Mouse (Mus musculus) liver, embryonic 11.5 days (tissue): ENCODE measurements around the gene Flnb. TPM values are rescaled to one million over a fixed set of nuclear protein-coding genes. Genes with fewer than 3 reads are reported as not detected.

Source experiments
- ATAC-seq: fragments of 200-750 bp; cut with Nextera tagmentation; replicated peaks from 2 replicates; pipeline ENCODE4 v1.8.0; 2017; ENCODE audit warnings: moderate number of reproducible peaks, mild to moderate bottlenecking, moderate TSS enrichment, moderate library complexity; ENCODE audit not compliant: low FRiP score
- DNase-seq: peaks from one replicate; pipeline ENCODE4 v3.0.0-alpha.2; 2017; ENCODE audit warnings: low spot score
- H3K27ac ChIP-seq: fragments of 300-500 bp; sonication (generic); 2 replicates; pipeline ENCODE4 v1.5.1; 2014; ENCODE audit warnings: mild to moderate bottlenecking, low read depth, low read length, control low read depth
- H3K27me3 ChIP-seq: fragments of 300-500 bp; sonication (generic); replicated peaks from 2 replicates; pipeline ENCODE4 v1.6.1; 2014; ENCODE audit warnings: low read length, mixed read lengths; ENCODE audit not compliant: control insufficient read depth, insufficient read depth
- H3K36me3 ChIP-seq: fragments of 300-500 bp; sonication (generic); 2 replicates; pipeline ENCODE4 v1.6.1; 2014; ENCODE audit warnings: mild to moderate bottlenecking, low read length, moderate library complexity, mixed read lengths; ENCODE audit not compliant: control insufficient read depth, insufficient read depth
- H3K4me1 ChIP-seq: fragments of 300-500 bp; sonication (generic); replicated peaks from 2 replicates; pipeline ENCODE4 v1.6.1; 2014; ENCODE audit warnings: low read length, mixed read lengths; ENCODE audit not compliant: control insufficient read depth, insufficient read depth
- H3K4me2 ChIP-seq: fragments of 300-500 bp; sonication (generic); 2 replicates; pipeline ENCODE4 v1.6.1; 2014; ENCODE audit warnings: mild to moderate bottlenecking, control low read depth, moderate library complexity
- H3K4me3 ChIP-seq: fragments of 300-500 bp; sonication (generic); 2 replicates; pipeline ENCODE4 v1.5.1; 2014; ENCODE audit warnings: low read depth, low read length, control low read depth
- H3K9ac ChIP-seq: fragments of 300-500 bp; sonication (generic); 2 replicates; pipeline ENCODE4 v1.6.1; 2014; ENCODE audit warnings: low read depth, low read length, control low read depth
- H3K9me3 ChIP-seq: fragments of 300-500 bp; sonication (generic); 2 replicates; pipeline ENCODE4 v1.6.1; 2016; ENCODE audit warnings: low read length, inconsistent platforms, mixed read lengths; ENCODE audit not compliant: control insufficient read depth
- WGBS: fragments of 180-500 bp; shearing (Covaris S2); extraction: QIAGEN DNeasy Blood & Tissue Kit; methylation state at CpG from one replicate; pipeline ENCODE4 v1.1.7; 2014; 5-methylcytosine and 5-hydroxymethylcytosine counted together
- polyA plus RNA-seq: library from polyadenylated mRNA; unstranded; fragments of >200 nt; fragmentation: Nextera tagmentation; extraction: Ambion mirVana; gene quantifications from 2 replicates; pipeline ENCODE4 v1.2.1, GENCODE M21; 2014

The Flnb gene
- polyA plus RNA-seq, 1 experiment from 2014 or later: 14.2 TPM

DNA sequence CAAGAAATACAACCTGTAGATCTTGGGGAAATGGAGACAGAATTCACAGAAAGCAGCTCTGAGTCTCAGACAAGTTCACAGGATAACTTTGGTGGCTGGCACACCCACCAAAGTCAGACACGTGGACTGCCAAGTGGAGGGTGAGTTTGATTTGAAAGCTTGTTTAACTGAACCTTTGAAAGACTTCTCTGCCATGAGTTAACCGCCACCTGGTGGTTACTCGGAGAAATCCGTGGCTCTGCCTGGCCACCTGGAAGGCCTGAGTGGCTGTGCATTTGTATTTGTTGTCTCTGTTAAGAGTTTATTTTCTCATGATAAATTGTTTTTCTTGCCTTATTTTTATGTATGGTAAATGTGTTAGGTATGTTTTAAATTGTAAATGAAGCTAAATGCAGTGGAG lies 15.9 kb upstream of the Flnb start:
- WGBS: 12% methylated on average over 4 of the region's 4 CpGs
- Histone ChIP-seq H3K27me3 (no peaks in the 10 kb centered on the region), H3K27ac (no peak overlapping the region), H3K9ac (no peak overlapping the region), H3K4me1 (no peaks in the 10 kb centered on the region), H3K4me3 (no peak overlapping the region), H3K4me2 (no peak overlapping the region), H3K36me3 (no peaks in the 10 kb centered on the region), H3K9me3 (0 out of 2 replicates have a peak, but pooled peaks cover 3% of the 10 kb centered on the region)
- no peak for ATAC-seq
- DNase-seq: no peak

DNA sequence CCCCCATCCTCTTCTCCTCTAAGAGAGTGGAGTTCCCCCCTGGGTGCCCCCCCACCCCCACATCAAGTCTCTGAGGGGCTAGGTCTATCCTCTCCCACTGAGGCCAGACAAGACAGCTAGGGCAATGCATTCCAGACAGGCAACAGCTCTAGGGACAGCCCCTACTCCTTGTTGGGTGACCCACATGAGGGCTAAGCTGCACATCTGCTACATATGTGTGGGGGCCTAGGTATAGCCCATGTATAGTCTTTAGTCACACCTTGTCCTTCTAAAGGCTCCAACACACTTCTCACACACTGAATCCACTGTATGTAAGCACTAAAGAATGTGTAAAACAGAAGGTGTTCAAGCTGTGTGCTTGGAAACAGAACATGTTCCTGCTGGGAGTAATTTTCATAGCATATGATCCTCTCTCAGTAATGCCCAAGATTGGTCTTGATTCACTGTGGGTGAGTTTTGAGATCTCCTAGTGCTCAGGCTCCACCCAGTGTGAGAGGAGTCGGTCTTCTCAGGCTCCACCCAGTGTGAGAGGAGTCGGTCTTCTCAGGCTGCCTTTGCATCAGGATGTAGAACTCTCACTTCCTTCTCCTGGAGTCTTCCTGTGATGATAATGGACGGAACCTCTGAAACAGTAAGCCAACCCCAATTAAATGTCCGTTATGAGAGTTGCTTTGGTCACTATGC lies 13.7 kb upstream of the Flnb start:
- Histone ChIP-seq H3K9me3 (0 out of 2 replicates have a peak, but pooled peaks cover 3% of the 10 kb centered on the region), H3K4me1 (peaks cover 12% of the 10 kb centered on the region; the same call in 1 of the 2 replicates), H3K36me3 (no peaks in the 10 kb centered on the region), H3K4me2 (no peak overlapping the region), H3K9ac (no peak overlapping the region), H3K27me3 (no peaks in the 10 kb centered on the region), H3K4me3 (no peak overlapping the region), H3K27ac (no peak overlapping the region)
- ATAC-seq (no peak), DNase-seq (no peak)
- WGBS: 42% methylated on average over 4 of the region's 4 CpGs

GRCm38 (mm10) chr14:7804558-7804905 lies 13.2 kb upstream of the Flnb start:
- 0 out of 2 replicates have a peak, but pooled peaks cover 3% of the 10 kb centered on the region for H3K9me3 ChIP-seq
- WGBS: 91% methylated on average over 2 of the region's 2 CpGs
- ATAC-seq: no peak

DNA sequence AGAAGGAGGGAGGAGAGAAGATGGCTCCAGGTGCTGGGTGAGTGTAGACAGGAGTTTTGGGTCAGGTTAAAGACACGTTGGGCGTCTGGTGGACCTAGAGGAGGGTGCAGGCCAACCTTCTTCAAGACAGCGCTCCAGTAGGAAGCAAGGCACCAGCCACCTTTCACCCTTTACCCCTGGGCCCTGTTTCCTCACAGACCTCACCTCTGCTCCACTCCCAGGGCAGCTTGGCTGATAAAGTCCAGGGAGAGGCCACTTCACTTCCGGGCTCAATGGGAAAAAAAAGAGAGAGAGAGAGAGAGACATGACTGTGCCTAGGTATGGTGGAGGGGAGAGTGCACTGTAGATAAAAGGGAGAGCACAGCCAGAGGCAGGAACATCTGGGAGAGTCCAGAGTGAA lies 10.0 kb upstream of the Flnb start:
- DNase-seq: no peak
- ATAC-seq: 0 out of 2 replicates have a peak, but pooled peaks have one; percentile 6
- 62% methylated on average over 4 of the region's 4 CpGs for WGBS
- H3K36me3 ChIP-seq: no peaks in the 10 kb centered on the region
- H3K9me3 ChIP-seq: no peaks in the 10 kb centered on the region
- no peak overlapping the region for H3K4me2 ChIP-seq
- no peak overlapping the region for H3K27ac ChIP-seq
- H3K9ac ChIP-seq: no peak overlapping the region
- peaks cover 14% of the 10 kb centered on the region for H3K4me1 ChIP-seq
- no peak overlapping the region for H3K4me3 ChIP-seq
- H3K27me3 ChIP-seq: no peaks in the 10 kb centered on the region

More at GRCm38 (mm10) chr14:7804558-7804905, 13.2 kb upstream of the Flnb start:
- Histone ChIP-seq H3K9ac (no peak overlapping the region), H3K4me2 (no peak overlapping the region), H3K27me3 (no peaks in the 10 kb centered on the region), H3K27ac (no peak overlapping the region), H3K4me3 (no peak overlapping the region), H3K4me1 (peaks cover 14% of the 10 kb centered on the region), H3K36me3 (no peaks in the 10 kb centered on the region)
- no peak for DNase-seq

- no peak overlapping the region for H3K4me3 ChIP-seq
- ATAC-seq (no peak), DNase-seq (no peak)
- H3K9ac ChIP-seq: no peak overlapping the region
- no peak overlapping the region for H3K4me2 ChIP-seq
- H3K9me3 ChIP-seq: no peaks in the 10 kb centered on the region
- peaks cover 14% of the 10 kb centered on the region for H3K4me1 ChIP-seq
- no peaks in the 10 kb centered on the region for H3K27me3 ChIP-seq
- 56% methylated on average over 11 of the region's 11 CpGs for WGBS
- no peak overlapping the region for H3K27ac ChIP-seq
- no peaks in the 10 kb centered on the region for H3K36me3 ChIP-seq
Measured at GRCm38 (mm10) chr14:7808501-7808981, 9.2 kb upstream of the Flnb start.

GRCm38 (mm10) chr14:7809043-7809955 lies 8.5 kb upstream of the Flnb start:
- no peaks in the 10 kb centered on the region for H3K36me3 ChIP-seq
- peaks cover 14% of the 10 kb centered on the region for H3K4me1 ChIP-seq
- H3K4me3 ChIP-seq: no peak overlapping the region
- H3K4me2 ChIP-seq: no peak overlapping the region
- H3K27ac ChIP-seq: no peak overlapping the region
- DNase-seq (no peak), ATAC-seq (no peak; the same call in 1 of the 2 replicates)
- no peak overlapping the region for H3K9ac ChIP-seq
- no peaks in the 10 kb centered on the region for H3K27me3 ChIP-seq
- 77% methylated on average over 12 of the region's 12 CpGs for WGBS
- H3K9me3 ChIP-seq: no peaks in the 10 kb centered on the region

- H3K27ac ChIP-seq: no peak overlapping the region
- H3K27me3 ChIP-seq: no peaks in the 10 kb centered on the region
- H3K9me3 ChIP-seq: no peaks in the 10 kb centered on the region
- peak overlapping the region; percentile 74 for H3K9ac ChIP-seq
- under 1% methylated on average over 36 of the region's 36 CpGs for WGBS
- peak overlapping the region; percentile 68 for H3K4me3 ChIP-seq
- DNase-seq: peak; percentile 51
- H3K36me3 ChIP-seq: no peaks in the 10 kb centered on the region
- H3K4me2 ChIP-seq: peak overlapping the region; percentile 93
- ATAC-seq: peak; percentile 15; the same call in 1 of the 2 replicates
- peaks cover 10% of the 10 kb centered on the region for H3K4me1 ChIP-seq
Measured at GRCm38 (mm10) chr14:7818463-7819121, 835 bp downstream of the Flnb start.

DNA sequence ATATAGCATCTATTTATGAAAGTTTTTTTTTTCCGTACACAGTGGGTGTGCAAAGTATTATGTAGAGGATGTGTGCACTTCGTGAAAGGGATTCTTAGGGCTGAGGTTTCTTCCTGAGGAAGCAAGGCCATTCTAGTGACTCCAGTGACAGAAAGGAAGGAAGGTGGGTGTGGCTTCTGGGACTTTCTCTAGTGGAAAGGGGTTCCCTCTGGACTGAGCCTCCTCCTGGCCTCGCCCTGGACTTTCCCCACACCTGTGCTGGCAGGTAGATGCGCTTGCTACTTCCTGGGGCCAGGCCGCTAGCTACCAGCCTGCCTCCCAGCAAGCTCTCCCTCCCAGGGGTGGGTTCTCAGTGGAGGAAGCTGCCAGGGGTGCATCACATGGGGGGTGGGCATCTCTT lies 1.7 kb downstream of the Flnb start:
- no peak overlapping the region for H3K9ac ChIP-seq
- H3K4me2 ChIP-seq: peak overlapping the region; percentile 93
- ATAC-seq (no peak), DNase-seq (no peak)
- 61% methylated on average over 5 of the region's 5 CpGs for WGBS
- no peaks in the 10 kb centered on the region for H3K36me3 ChIP-seq
- peak overlapping the region; percentile 68 for H3K4me3 ChIP-seq
- peaks cover 14% of the 10 kb centered on the region for H3K4me1 ChIP-seq
- no peaks in the 10 kb centered on the region for H3K27me3 ChIP-seq
- no peaks in the 10 kb centered on the region for H3K9me3 ChIP-seq
- no peak overlapping the region for H3K27ac ChIP-seq
